Mouse (Mus musculus): ENCODE results near the gene Slc29a4. TPM values are rescaled to one million over a fixed set of nuclear protein-coding genes. Genes with fewer than 3 reads are reported as not detected.
A peak's percentile ranks its signal among the peaks of the same experiment; 100 is the strongest.

Gene Slc29a4
- polyA plus RNA-seq, 1 experiment from 2014 or later = 0.16 TPM

DNA sequence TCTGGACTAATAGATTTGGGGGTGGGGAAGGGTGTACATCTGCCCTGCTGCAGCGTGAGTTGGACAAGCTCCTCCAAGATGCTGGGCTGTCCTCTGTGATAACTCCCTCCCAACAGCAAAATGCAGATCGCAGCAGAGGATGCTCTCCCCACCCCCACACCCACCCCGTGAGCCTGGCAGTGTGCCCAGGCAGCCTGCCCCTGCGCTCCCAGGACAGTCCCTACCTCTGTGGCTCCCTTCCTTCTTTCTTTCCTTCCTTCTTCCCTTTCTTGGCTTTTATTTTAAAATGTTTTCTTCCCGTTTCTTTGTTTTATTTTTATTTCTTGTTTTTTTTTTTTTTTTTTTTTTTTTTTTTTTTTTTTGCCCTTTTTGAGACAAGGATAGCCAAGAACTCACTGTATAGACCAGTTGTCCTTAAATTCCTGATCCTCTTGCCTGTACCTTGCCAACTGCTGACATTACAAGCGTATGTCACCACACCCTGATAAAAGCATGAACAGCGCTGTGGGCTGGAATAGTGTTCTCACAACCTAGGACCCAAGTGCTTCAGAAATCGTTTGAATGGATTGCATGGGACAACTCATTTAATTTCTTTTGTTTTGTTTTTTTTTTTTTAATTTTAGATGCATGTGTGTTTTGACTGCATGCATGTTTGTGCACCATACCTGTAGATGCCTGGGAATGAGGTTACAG lies 1.6 kb downstream of the Slc29a4 start:
- DNase-seq = no peak
- no peak overlapping the region for H3K9ac ChIP-seq (replicated peaks)
- 0 out of 2 replicates have a peak, but pooled peaks cover 6% of the 10 kb centered on the region for H3K27me3 ChIP-seq (ENCODE audit: insufficient read depth, low read length)
- no peak for ATAC-seq
- H3K4me1 ChIP-seq (ENCODE audit: insufficient read depth) = no peaks in the 10 kb centered on the region
- TF ChIP-seq CTCF (IDR thresholded peaks at IDR 0.05; ENCODE audit: low read depth) (no peak), EP300 (IDR thresholded peaks at IDR 0.05; ENCODE audit: low read depth) (no peak)
- H3K27ac ChIP-seq (ENCODE audit: low read depth) = no peak overlapping the region
- H3K4me3 ChIP-seq (ENCODE audit: low read depth, low read length) = no peak overlapping the region
- no peak overlapping the region for H3K4me2 ChIP-seq (ENCODE audit: low read depth, low read length)
- H3K36me3 ChIP-seq (replicated peaks; ENCODE audit: insufficient read depth, low read length) = no peaks in the 10 kb centered on the region
- no peaks in the 10 kb centered on the region for H3K9me3 ChIP-seq (ENCODE audit: low read length)
- WGBS (ENCODE audit: insufficient replicate concordance) = 48% methylated on average over 8 of the region's 8 CpGs

DNA sequence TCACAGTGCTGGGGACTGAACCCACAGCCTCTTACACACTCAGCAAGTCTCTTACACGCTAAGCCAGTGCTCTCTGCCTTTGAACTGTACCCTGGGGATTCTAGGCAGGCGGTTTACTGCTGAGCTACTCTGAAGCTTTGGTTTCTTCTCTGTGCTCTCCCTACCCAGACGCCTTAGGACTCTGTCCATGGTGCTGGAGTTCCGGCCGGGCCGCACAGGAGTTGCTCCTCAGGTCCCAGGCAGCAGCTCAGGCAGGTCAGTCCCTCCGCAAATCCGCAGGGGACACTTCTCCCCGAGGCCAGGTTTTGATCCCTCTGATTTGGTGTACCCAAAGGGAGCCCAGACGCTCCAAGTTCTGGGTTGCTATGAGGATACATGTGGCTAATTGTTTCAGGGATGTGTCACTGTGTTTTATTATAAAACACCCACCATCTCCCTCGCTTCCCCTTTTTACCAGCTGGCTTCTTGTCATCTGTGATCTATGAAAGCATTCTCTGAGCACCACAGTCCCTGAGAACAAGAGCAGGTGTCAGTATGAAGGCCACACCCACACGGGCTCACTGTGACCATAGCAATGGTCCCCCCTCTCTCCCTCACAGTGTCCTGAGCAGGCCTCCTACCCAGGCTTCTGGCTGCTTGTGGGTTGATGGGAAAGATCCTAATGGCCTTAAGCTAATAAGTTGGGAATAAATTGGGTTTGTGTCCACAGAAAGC lies 2.5 kb downstream of the Slc29a4 start:
- H3K27me3 ChIP-seq (ENCODE audit: insufficient read depth, low read length) = 0 out of 2 replicates have a peak, but pooled peaks cover 6% of the 10 kb centered on the region
- H3K9me3 ChIP-seq (ENCODE audit: low read length) = no peaks in the 10 kb centered on the region
- no peak overlapping the region for H3K9ac ChIP-seq (replicated peaks)
- no peak overlapping the region for H3K4me3 ChIP-seq (ENCODE audit: low read depth, low read length)
- TF ChIP-seq CTCF (IDR thresholded peaks at IDR 0.05; ENCODE audit: low read depth) (no peak), EP300 (IDR thresholded peaks at IDR 0.05; ENCODE audit: low read depth) (no peak)
- 8% methylated on average over 12 of the region's 12 CpGs for WGBS (ENCODE audit: insufficient replicate concordance)
- H3K4me1 ChIP-seq (ENCODE audit: insufficient read depth) = no peaks in the 10 kb centered on the region
- no peak overlapping the region for H3K4me2 ChIP-seq (ENCODE audit: low read depth, low read length)
- no peak overlapping the region for H3K27ac ChIP-seq (ENCODE audit: low read depth)
- no peaks in the 10 kb centered on the region for H3K36me3 ChIP-seq (replicated peaks; ENCODE audit: insufficient read depth, low read length)
- ATAC-seq (no peak), DNase-seq (peak; percentile 67)

DNA sequence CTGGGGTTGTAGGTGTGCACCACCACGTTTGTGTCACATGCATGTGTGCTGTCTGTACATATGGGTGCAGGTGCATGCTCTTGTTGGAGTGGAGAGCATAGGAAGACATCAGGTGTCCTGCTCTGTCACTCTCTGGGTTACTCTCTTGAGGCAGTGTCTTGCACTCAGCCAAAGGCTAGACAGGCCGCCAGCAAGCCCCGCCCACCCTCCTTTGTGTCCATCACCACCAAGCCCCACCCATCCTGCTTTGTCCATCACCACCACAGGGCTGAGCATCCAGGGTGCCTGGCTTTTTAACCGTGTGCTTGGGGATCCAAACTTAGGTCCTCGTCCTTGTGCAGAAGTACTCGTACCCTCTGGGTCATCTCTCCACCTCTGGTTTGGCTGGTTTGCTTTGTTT lies 3.9 kb downstream of the Slc29a4 start:
- Histone ChIP-seq H3K4me1 (ENCODE audit: insufficient read depth) (no peaks in the 10 kb centered on the region), H3K4me2 (ENCODE audit: low read depth, low read length) (no peak overlapping the region), H3K9me3 (ENCODE audit: low read length) (no peaks in the 10 kb centered on the region), H3K27ac (ENCODE audit: low read depth) (no peak overlapping the region), H3K9ac (replicated peaks) (no peak overlapping the region), H3K27me3 (ENCODE audit: insufficient read depth, low read length) (peaks cover 17% of the 10 kb centered on the region), H3K36me3 (replicated peaks; ENCODE audit: insufficient read depth, low read length) (no peaks in the 10 kb centered on the region), H3K4me3 (ENCODE audit: low read depth, low read length) (no peak overlapping the region)
- DNase-seq (no peak), ATAC-seq (no peak)
- no peak for TF ChIP-seq CTCF (IDR thresholded peaks at IDR 0.05; ENCODE audit: low read depth)
- TF ChIP-seq EP300 (IDR thresholded peaks at IDR 0.05; ENCODE audit: low read depth) = no peak
- 28% methylated on average over 6 of the region's 6 CpGs for WGBS (ENCODE audit: insufficient replicate concordance)

DNA sequence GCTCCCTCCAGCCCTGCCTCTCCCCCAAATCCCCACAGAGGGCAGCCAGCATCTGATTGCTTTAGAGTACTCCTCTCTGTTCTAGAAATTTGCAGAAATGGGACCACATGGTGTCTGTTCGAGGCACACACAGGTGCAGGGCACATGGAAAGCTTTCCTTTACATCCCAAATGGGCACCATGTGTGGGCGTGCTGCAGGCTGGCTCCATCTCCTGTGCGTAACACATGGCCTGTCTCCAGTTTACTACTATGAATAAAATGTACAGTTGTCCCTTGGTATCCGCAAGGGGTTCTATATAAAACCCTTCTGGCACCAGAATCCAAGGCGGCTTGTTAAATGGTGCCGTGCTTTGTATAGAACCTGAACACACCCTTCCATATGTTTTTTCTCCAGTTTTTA lies 4.6 kb downstream of the Slc29a4 start:
- 73% methylated on average over 6 of the region's 6 CpGs for WGBS (ENCODE audit: insufficient replicate concordance)

DNA sequence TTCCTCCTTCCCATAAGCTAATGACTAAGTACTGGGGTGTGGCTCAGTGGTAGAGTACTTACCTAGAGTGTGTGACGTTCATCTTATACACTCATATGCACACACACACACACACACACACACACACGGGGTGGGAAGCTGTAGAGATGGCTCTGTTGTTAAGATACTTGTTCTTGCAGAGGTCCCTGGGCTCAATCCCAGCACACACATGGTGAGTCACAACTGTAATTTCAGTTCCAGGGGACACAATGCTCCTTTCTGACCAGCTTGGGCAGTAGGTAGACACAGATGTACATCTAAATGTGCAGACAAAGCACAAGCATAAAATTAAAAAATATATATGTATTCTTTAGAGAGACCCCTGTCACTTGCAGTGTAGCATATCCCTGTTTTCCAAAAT lies 5.4 kb downstream of the Slc29a4 start:
- H3K27ac ChIP-seq (ENCODE audit: low read depth) = no peak overlapping the region
- ATAC-seq (no peak), DNase-seq (no peak)
- peaks cover 29% of the 10 kb centered on the region for H3K27me3 ChIP-seq (ENCODE audit: insufficient read depth, low read length)
- no peak overlapping the region for H3K9ac ChIP-seq (replicated peaks)
- no peak overlapping the region for H3K4me2 ChIP-seq (ENCODE audit: low read depth, low read length)
- 49% methylated on average over 2 of the region's 2 CpGs for WGBS (ENCODE audit: insufficient replicate concordance)
- H3K4me1 ChIP-seq (ENCODE audit: insufficient read depth) = peaks cover 9% of the 10 kb centered on the region
- no peaks in the 10 kb centered on the region for H3K36me3 ChIP-seq (replicated peaks; ENCODE audit: insufficient read depth, low read length)
- no peaks in the 10 kb centered on the region for H3K9me3 ChIP-seq (ENCODE audit: low read length)
- TF ChIP-seq CTCF (IDR thresholded peaks at IDR 0.05; ENCODE audit: low read depth) = no peak
- no peak for TF ChIP-seq EP300 (IDR thresholded peaks at IDR 0.05; ENCODE audit: low read depth)
- H3K4me3 ChIP-seq (ENCODE audit: low read depth, low read length) = no peak overlapping the region

More for the DNA sequence above, 4.6 kb downstream of the Slc29a4 start:
- H3K4me3 ChIP-seq (ENCODE audit: low read depth, low read length) = no peak overlapping the region
- DNase-seq (no peak), ATAC-seq (no peak)
- H3K27ac ChIP-seq (ENCODE audit: low read depth) = no peak overlapping the region
- H3K4me1 ChIP-seq (ENCODE audit: insufficient read depth) = peaks cover 2% of the 10 kb centered on the region; the same call in 1 of the 2 replicates
- no peaks in the 10 kb centered on the region for H3K9me3 ChIP-seq (ENCODE audit: low read length)
- TF ChIP-seq EP300 (IDR thresholded peaks at IDR 0.05; ENCODE audit: low read depth) = no peak
- TF ChIP-seq CTCF (IDR thresholded peaks at IDR 0.05; ENCODE audit: low read depth) = no peak
- no peaks in the 10 kb centered on the region for H3K36me3 ChIP-seq (replicated peaks; ENCODE audit: insufficient read depth, low read length)
- H3K9ac ChIP-seq (replicated peaks) = no peak overlapping the region
- H3K27me3 ChIP-seq (ENCODE audit: insufficient read depth, low read length) = peaks cover 23% of the 10 kb centered on the region
- no peak overlapping the region for H3K4me2 ChIP-seq (ENCODE audit: low read depth, low read length)

DNA sequence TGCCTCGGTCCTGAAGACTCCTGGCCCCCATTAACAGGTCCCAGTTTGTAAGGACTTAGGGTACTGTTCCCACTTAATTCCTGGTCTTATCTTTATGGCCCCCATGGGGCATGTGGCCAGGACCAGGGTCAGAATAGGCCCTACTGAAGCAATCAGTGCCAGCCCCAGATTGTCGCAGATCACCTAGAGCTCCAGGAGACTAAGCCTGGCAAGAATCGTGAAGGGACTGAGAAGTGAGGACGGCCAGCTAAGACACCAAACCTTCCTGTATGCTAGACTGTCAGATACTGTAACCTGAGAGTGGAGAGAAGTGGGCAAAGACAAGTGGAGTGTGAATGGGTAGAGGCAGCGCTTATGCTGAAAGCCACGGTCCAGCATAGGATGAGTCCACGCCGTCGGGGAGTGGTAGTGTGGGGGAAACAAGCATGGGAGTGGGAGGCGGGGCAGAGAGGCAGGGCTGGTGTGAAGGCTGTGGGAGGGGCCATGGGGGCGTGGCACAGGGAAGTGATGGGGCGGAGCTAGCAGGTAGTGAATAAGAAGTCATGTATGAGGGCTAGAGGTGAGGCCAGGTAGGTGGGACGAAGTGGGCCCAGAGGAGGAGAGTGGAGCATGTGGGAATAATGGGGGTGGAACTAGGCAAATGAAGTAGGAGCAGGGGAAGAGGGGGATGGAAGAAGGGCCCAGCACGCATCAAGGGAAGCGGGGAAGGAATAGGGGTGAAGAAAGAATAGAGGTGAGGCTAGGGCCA lies 8.7 kb downstream of the Slc29a4 start:
- no peak overlapping the region for H3K27ac ChIP-seq (ENCODE audit: low read depth)
- 12% methylated on average over 15 of the region's 15 CpGs for WGBS (ENCODE audit: insufficient replicate concordance)
- H3K27me3 ChIP-seq (ENCODE audit: insufficient read depth, low read length) = peaks cover 37% of the 10 kb centered on the region
- H3K4me2 ChIP-seq (ENCODE audit: low read depth, low read length) = peak overlapping the region; percentile 82; the same call in 1 of the 2 replicates
- no peak overlapping the region for H3K4me3 ChIP-seq (ENCODE audit: low read depth, low read length)
- DNase-seq = no peak
- peaks cover 9% of the 10 kb centered on the region for H3K4me1 ChIP-seq (ENCODE audit: insufficient read depth)
- no peaks in the 10 kb centered on the region for H3K9me3 ChIP-seq (ENCODE audit: low read length)
- TF ChIP-seq EP300 (IDR thresholded peaks at IDR 0.05; ENCODE audit: low read depth) (no peak), CTCF (IDR thresholded peaks at IDR 0.05; ENCODE audit: low read depth) (no peak)
- no peak for ATAC-seq
- no peaks in the 10 kb centered on the region for H3K36me3 ChIP-seq (replicated peaks; ENCODE audit: insufficient read depth, low read length)
- H3K9ac ChIP-seq (replicated peaks) = no peak overlapping the region

Data from liver, postnatal 0 days (tissue).